Mouse (Mus musculus) c-Kit-positive CD71-negative TER-119-negative erythroid progenitor cells, embryonic 14.5 days (primary cell): Measurements from ENCODE around the gene Ube2g1.
"Not testable (repeated sequence)": the region's sequence is repeated elsewhere in the genome, so short reads cannot be mapped to it uniquely, and the experiment has no call there.

Experiments
- DNase-seq: peaks from one replicate; pipeline ENCODE4 v3.0.0-alpha.2; 2013; ENCODE audit warnings: low read depth

Ube2g1 gene

DNA sequence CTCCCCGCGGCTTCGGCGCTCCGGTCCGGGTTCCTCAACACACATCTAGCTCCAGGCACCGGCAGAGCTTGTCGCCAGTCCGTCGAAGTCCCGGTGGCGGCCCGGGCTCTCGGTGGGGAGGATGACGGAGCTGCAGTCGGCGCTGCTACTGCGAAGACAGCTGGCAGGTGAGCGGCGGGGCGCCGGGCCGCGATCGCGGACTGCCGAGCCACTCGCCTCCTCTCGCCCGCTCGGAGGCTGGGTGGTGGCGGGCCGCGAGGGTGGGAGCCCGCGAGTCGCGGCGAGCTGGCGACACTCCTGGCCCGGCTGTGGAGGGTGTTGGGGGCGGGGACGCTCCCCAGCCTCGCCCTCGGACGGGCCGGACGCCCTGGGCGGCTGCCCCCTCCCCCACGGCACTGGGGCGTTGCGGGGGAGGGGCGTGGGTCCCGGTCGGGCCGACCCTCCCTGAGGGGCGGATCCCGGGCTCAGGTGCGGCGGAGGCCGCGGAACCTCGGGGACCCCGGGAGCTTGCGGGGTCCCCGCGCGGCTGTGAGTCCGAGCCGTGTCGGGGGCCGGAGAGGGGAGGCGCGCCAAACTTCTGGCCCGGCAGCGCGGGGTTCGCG lies 487 bp downstream of the Ube2g1 start:
- no peak for DNase-seq

DNA sequence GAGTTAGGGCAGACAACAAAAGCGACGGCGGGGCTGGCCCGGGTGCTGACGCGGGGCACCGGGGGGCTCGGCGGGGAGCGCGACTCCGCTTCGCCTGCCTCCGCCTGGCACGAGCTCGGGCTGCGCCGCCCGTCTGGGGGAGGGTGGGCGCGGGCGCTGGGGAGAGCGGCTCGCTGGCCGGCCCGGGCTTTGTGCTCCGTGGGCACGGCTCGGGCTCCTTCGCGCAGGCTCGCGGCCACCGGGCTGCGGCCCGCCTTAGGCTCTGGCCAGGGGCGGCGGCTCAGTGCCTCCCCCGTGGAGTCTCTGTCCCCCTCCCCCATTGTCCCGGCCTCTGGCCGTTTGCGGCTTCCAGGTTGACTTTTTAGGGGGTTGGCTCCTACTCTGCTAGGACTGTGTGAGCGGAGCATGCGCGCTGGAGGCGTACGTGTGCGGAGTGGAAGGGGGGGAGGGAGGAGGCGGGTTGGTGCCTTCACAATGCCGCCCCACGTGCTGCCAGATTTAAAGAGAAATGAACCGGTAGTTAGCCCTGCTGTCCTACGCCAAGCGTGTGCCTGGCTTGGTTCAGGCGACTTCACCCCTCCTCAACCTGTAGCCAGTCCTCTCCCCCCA lies 1.1 kb downstream of the Ube2g1 start:
- peak; percentile 93 for DNase-seq

DNA sequence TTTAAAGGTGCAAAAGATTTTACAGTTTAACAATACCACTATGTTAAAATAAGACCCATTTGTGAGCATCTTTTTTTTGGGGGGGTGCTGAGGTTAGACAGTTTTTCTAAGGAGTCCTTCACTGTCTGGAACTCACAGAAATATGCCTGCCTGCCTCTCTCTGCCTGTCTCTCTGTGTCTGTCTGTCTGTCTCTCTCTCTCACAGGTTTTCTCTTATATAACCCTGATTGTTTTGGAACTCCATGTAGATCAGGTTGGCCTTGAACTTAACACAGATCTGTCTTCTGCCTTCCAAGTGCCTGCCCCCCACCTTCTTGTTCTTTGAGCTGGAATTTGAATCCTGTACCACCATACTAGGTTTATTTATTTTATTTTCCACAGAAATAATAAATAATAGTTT lies 2.2 kb downstream of the Ube2g1 start:
- DNase-seq = no peak

DNA sequence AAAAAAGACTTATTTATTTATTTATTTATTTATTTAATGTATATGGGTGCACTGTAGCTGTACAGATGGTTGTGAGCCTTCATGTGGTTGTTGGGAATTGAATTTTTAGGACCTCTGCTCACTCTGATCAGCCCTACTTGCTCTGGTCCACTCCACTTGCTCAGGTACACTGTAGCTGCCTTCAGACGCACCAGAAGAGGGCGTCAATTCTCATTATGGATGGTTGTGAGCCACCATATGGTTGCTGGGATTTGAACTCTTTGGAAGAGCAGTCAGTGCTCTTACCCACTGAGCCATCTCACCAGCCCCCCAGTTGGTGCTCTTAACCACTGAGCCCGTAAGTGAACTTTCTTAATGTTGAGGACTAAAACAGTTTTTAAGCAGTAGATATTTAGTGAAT lies 7.3 kb downstream of the Ube2g1 start:
- DNase-seq = not testable (repeated sequence)

DNA sequence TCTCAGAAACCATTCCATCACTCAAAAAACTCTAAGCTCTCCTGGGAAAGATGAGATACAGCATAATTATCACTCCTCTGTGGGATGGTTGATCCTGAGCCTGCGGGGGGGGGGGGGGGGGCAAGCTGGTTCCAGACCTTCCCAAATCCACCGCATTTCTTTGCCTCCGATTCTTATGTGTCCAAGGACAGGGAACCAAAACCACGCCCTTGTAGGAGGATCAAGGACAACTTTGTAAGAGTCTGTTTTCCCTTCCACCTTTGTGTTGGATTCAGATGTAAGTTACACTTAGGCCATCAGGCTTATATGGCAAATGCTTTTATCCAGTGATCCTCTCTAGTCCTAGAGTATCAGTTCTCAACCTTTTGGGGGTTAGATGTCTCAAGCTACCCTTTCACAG lies 8.8 kb downstream of the Ube2g1 start:
- no peak for DNase-seq

DNA sequence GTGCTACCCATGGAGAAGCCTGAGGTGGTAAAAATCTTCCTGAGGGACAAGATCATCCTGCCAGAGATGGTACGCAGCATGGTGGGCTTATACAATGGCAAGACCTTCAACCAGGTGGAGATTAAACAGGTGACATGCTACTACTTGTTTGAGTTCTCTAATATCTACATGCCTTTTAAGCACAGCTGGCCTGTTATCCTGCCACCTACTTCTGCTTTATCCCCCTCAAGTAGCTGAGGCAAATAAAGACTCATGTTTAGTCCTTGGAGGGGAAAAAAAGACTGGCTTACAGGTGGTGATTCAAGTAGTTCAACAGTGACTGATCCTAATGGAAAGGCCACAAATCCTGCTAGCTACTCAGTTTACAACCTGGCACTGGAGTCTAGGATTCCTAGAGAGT lies 11.4 kb downstream of the Ube2g1 start:
- DNase-seq = no peak

DNA sequence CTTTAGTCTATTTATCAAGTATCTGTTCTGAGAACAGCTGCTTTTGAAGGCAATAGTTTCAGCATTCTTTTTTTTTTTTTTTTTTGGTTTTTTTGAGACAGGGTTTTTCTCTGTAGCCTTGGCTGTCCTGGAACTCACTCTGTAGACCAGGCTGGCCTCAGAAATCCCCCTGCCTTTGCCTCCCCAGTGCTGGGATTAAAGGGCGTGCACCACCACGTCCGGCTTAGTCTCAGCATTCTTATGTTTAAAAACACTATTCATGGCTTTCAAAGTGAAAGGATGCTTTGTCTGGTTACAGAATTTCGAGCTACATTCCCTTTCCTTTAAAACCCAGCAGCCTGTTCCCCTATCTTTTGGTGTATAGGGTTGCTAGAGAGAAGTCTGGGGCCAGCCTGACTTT lies 35.6 kb downstream of the Ube2g1 start:
- no peak for DNase-seq

DNA sequence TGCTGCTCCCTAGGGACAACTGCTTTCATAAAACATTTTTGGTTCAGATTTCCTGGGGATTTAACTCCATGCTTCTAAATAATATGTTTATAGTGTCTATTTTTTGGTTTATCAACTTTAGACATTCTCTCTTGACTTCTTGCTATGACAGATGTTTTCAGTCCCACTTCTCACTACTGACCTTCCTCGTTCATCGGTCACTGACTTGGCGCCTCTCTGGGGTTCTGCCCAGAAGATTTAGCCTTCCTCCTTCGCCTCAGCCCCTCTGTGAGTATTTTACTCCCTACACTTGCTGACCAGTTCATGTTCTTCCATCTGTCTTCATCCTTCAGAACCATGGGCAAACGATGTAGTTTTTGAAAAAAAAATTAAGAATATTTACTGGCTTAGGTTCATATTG lies 38.3 kb downstream of the Ube2g1 start:
- DNase-seq = no peak

DNA sequence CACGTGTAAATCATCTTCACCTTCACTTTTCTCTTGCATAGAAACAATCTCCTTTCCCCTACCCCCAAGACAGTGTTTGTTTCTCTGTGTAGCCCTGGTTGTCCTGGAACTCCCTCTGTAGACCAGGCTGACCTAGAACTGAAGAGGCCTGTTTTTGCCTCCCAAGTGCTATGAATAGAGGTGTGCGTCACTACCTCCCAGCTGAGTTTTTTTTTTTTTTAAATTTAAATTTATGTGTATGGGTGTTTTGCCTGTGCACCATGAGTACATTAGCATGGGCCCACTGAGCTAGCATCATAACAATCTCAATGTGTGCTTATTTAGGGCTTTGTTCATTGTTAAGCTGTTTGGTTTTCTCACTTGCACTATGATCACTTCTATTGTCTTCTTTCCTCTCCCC lies 43.3 kb downstream of the Ube2g1 start:
- DNase-seq = no peak

DNA sequence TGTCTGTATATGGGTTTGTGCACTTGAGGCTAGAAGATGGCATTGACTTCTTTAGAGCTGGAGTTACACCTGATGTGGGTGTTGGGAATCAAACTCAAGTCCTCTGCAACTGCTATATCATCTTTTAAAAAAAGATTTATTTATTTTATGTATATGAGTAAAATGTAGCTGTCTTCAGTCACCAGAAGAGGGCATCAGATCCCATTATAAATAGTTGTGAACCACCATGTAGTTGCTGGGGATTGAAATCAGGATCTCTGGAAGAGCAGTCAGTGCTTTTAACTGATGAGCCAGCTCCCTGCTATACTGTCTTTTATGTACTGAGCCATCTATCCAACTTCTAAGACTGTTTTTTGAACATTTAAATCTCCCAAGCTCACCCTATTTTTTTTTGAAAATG lies 52.8 kb downstream of the Ube2g1 start:
- no peak for DNase-seq

DNA sequence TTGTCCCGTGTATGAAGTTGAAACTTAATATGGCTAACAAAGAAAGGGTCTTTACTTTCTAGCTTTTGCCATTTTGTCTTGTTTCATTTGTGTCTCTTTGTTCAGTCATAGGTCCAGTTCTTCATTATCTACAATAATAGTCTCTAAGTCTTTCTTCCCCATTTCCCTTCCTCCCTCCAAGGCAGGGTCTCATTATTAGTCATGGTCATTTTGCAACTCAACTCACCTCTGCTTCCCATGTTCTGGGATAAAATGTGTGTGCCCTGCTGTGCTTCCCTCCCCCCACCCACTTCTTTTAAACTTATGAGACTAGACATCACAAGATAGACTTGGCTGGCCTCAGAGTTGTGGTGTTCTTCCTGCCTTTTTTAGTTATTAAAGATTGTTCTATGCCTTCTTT lies 53.3 kb downstream of the Ube2g1 start:
- DNase-seq = no peak

DNA sequence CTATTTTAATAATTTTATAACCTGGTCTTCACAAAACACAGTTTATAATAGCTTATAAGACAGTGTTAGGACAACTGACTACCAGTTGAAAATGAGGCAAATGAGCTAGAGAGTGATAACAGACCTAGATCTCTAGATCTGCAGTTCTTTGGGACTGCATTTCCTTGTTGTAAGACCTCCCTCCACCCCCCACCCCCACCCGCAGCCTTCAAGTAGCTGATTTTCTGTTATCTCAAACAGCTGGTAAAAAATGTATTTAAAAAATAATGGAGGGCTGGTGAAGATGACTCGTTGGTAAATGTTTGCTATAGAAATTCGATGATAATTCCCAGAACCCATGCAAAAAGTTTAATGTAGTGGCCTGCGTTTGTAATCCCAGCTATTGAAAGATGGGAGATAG lies 57.6 kb downstream of the Ube2g1 start:
- DNase-seq = no peak

DNA sequence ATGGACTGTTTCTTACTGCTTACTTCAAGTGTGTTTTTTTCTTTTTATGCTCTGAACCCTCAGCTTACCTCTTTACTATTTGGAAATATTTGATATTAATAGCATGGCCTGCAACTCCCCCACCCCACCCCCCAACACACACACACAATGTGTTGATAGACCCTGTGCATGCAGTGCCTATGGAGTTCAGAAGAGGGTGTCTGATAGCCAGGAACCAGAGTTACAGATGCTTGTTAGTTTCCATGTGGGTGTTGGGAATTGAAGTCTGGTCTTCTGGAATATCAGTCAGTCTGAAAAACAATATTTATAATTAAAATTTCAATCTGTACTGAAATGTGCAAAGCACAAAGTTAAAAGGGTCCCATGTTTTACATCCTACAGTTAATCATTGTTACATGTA lies 63.6 kb downstream of the Ube2g1 start:
- no peak for DNase-seq

DNA sequence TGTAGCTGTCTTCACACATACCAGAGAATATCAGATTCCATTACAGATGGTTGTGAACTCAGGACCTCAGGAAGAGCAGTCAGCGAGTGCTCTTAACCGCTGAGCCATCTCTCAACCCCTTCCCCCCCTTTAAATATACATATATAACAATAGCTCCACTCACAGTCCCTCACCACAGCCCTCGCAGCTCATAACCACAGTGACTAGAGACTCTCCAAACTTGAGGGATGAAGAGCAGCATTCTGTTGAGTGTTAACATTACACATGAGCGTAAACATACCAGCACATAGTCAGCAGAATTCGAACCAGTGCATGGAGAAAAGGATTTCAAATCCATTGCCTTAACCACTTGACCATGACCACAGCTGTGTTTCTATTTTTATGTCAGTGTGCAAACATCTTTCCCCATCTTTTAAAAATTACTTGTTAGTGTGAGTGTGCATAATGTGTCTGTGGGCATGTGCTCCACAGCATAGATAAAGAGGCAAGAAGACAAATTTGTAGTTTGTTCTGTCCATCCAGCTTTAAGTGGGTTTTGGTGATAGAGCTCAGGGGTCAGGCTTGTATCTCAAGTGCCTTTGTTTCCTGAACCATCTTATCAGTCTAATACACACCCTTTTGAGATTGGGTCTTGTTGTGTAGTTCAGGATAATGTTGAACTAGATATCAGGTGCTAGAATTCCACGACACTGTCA lies 64.4 kb downstream of the Ube2g1 start:
- no peak for DNase-seq

DNA sequence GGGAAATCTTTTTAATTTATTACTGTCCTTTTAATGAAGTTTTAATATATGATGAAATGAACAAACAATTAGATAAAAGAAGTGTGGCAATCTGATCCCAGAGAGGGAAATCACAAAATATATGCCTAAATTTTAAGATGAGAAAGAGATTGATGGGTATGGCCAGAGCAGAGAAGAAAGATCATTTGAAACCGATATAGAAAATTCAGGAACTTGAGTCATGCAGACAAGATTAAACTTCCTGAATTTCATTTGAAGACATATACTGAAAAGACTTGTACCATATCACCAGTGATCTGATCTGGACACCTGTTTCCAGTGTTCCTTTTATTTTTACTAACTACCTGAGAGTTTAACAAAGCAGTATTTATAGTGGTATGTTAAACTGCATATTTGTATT lies 65.4 kb downstream of the Ube2g1 start:
- no peak for DNase-seq

DNA sequence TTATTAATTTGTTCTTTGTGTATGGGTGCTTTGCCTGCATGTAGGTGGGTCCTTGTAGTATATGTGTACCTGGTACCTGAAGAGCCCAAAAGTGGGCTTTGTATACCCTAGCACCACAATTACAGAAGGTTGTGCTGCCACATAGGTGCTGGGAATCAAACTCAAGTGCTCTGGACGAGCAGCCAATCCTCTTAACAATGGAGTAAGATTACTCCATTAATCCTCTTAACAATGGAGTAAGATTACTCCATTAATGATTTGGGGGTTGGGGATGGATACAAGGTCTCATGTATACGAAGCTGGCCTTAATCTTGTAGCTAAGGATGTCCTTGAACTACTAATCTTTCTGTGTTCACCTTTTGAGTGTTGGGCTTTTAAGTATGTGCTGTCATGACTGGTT lies 68.2 kb downstream of the Ube2g1 start:
- no peak for DNase-seq

DNA sequence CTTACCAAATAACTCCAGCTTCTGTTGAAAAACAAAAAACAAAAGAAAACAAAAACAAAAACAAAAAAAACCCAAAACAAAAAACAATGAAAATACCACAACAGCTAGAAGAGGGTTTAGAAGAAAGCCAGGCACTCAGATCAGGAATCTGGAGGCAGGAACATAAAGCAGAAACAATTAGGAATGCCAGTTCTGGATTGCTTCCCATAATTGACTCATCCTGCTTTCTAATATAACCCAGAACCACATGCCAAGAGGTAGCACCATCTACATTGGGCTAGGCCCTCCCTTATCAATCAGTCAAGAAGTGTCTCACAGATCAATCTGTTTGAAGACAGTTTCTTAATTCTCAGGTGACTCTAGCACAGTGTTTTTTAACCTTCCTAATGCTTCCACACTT lies 73.6 kb downstream of the Ube2g1 start:
- DNase-seq = no peak

DNA sequence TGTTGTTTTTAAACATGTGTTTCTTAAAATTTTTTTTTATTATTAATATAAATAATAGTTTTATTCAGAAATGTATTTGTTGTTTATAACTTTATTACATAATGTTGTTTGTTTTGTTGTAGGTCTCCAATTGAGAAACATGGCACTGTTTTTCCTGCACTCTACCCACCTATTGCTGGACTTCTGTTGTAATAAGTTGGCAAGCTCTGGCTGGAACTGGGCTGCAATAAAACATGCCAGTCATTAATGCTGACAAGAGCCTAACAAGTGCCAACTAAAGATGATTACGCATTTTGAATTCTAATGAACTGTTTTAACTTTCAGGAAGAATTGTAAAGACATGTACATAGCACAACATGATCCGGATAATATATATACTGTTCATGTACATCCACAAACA lies 76.3 kb downstream of the Ube2g1 start:
- DNase-seq = no peak

DNA sequence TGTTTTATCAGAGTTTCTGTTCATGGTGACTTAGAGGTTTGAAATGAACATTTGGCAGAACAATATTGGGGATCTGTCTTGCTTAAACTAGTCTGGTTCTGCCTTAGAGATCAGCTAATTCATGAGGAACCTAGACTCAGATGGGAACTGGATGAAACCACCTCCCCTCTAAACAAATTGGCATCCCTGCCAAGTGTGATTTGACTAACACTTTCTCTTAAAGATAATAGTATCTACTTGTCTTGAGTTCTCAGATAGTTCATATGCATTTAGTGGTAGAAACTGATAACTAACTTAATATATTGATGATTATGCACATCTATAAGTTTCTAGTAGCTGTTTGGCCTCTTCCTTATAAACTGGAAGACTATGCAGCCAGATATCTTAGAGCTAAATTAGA lies 79.6 kb downstream of the Ube2g1 start:
- no peak for DNase-seq

DNA sequence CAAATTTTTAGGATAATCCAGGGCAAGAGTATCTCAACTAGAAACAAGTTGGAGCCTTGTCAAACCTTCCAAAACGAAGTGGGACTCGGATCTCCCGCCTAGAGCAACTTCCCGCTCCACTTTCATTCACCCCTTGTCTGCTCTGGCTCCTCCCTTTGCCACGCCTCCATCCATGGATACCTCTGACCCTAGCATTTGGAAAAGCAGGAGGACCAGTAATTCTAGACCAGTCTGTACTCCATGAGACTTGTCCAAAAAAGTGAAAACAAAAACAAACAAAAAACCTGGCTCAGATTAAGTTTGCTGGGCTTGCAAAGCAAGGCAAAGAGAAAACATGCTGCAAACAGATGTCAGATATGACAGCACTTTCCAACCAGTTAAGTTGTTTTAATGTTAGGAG lies 81.2 kb downstream of the Ube2g1 start:
- no peak for DNase-seq

DNA sequence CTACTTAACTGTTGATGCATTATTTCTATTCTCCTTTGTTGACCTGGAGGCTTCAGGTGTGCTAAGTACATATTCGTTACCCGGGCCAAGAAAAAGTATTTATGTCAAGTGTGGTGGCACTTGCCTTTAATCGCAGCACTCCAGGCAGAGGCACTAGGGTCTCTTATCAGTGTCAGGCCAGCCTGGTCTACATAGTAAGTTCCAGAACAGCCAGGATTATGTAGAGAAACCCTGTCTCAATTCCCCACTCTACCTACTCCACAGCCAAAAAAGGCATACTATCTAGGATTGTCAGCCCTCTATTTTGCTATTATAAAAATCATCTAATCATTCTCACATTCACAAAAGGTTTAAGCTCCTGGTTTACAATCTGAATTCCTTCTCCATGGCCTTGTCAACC lies 82.0 kb downstream of the Ube2g1 start:
- peak; percentile 33 for DNase-seq

DNA sequence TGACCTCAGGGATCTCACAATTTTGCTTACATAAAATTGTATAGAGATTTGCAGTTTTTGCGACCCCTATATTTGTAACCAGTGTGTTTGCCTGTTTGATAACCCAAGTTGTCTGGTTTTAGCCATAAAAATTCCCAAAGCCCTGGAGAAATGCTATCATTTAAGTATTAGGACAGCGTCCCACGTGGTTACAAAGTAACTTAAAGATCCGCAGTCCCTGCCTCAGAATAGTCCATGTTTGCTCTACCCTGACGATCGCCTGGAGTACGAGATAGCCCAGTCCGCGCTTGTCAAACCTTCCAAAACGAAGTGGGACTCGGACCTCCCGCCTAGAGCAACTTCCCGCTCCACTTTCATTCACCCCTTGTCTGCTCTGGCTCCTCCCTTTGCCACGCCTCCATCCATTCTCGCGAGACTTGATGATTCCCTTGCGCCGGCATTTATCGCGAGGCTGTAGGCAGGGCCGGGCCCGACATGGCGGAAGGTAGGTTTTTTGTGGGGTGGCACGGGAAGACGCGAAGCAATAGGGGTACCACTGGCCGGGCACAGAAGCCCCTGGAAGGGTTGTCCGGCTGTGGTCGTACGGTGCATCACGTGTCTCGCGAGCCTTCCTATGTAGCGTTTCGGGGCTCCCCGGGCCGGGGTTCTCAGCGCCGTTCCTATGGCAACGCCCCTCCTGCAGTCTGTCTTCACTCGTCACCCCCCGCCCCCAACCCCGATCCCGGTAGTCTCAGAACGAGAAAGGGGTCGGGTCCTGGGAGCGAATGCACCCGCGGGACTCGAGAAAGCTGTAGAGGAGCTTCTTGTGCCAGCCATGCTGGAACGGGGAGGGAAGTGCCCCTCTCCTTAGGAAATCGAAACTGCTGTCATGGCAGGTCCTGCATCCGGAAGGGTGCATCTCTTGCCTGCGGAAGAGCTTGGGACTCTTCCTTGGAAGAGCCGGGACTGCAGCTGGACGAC lies 82.7 kb downstream of the Ube2g1 start, which contains the start of gene Ankfy1:
Gene Ankfy1 (plus strand): TSS at position 456 of the 960 bp plus-strand sequence.
- DNase-seq = peak; percentile 99

DNA sequence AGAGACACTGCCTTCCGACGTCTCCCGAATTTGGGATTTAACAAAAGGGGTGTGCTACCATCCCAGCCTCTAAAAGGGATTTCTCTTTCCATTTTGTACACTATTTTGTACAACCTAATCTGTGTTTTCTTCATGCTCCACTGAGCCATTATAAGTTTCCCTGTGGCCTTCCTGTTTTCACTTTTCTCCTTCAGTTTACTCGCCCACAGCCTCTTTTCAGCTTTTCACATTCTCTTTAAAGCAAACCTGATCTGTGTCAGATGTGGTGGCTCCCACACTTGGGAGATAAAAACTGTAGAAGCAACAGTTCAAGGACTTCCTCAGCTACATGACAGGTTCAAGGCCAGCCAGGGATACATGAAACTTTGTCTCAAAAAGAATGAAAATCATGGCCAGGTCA lies 85.3 kb downstream of the Ube2g1 start:
- no peak for DNase-seq
